Mouse (Mus musculus): ENCODE results near the gene Fyb. TPM values are rescaled to one million over a fixed set of nuclear protein-coding genes. Genes with fewer than 3 reads are reported as not detected.

The Fyb gene
- total RNA-seq, 2 experiments from 2014 or later: 34.6 to 36.2 TPM

Other genes with a start within 250 kb of the Fyb start
- 10 to 100 TPM; 40.2 to 42.8 TPM for gene Dab2, start 223.1 kb upstream of the Fyb start, total RNA-seq (2021)
- gene C9, start 77.5 kb upstream of the Fyb start, total RNA-seq (2021): not detected
- gene Rictor, start 185.5 kb downstream of the Fyb start, total RNA-seq (2021): 10 to 100 TPM; 15.7 to 16.5 TPM

Data from heart, postnatal 14 days (tissue).